Mouse (Mus musculus) kidney, postnatal 10 days (tissue): ENCODE measurements around the gene Abhd5.
A peak's percentile ranks its signal among the peaks of the same experiment; 100 is the strongest.
"Not testable (repeated sequence)": the region's sequence is repeated elsewhere in the genome, so short reads cannot be mapped to it uniquely, and the experiment has no call there.

ENCODE experiments used
- DNase-seq: peaks from one replicate; pipeline ENCODE4 v3.0.0; 2021; ENCODE audit warnings: mixed read lengths

Abhd5 gene

GRCm38 (mm10) chr9:122351303-122352024, at the start of gene Abhd5:
Gene Abhd5 (plus strand): TSS chr9:122351608.
- DNase-seq = peak; percentile 98

GRCm38 (mm10) chr9:122305302-122305701, 46.1 kb upstream of the Abhd5 start:
- no peak for DNase-seq

GRCm38 (mm10) chr9:122309013-122309980, 42.1 kb upstream of the Abhd5 start:
- peak; percentile 23 for DNase-seq

DNA sequence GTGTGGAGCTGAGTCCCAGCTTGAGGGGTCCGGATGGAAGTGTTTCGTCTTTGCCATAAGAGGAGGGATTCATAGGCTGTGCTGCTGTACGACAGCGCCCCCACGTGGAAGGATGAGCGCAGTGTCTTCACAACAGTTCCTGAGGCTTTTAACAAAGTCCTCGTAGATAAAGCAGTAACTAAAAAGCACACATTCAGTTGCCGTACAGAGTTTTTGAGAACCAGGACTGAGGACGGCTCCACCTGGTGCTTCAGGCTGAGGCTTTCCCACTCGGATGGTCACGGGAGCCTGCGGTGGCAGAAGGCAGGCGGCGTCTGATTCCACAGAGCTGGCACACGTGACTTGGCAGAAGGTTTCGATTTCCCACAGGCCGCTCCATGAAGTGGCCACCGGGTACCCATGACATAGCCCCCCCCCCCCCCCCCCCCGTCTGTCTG, 40.8 kb upstream of the Abhd5 start:
- DNase-seq = peak; percentile 90

DNA sequence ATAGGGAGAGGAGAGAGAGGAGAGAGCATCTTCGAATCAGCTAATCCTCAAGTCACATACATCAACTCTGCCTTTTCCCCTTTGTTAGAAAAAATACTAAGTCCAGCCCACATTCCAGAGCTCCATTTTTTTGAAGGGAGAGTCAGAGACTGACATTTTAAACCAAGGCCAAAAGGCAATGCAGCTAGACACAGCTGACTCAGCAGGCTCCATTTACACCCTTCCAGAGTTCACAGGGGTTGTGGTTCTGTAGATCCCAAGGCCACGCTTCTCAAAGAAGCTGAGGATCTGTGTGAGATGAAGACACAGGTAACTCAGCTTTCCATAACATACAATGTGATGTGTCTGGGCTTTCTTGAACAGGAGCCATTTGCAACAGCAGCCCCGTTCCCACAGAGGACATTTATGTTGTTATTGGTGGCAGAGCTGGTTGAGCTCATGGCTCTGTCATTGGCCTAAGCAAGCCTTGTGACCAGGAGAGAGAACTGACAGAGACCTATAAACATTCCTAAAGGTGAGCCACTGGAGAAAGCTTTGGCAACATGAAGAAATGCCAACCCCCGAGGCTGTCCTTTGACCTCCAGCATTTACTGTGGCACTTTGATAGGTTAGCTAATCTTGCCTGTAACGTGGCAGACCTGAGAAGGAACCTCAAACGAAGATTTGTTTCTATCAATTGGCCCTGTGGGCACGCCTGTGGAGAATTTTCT, 40.2 kb upstream of the Abhd5 start:
- DNase-seq = peak; percentile 55

DNA sequence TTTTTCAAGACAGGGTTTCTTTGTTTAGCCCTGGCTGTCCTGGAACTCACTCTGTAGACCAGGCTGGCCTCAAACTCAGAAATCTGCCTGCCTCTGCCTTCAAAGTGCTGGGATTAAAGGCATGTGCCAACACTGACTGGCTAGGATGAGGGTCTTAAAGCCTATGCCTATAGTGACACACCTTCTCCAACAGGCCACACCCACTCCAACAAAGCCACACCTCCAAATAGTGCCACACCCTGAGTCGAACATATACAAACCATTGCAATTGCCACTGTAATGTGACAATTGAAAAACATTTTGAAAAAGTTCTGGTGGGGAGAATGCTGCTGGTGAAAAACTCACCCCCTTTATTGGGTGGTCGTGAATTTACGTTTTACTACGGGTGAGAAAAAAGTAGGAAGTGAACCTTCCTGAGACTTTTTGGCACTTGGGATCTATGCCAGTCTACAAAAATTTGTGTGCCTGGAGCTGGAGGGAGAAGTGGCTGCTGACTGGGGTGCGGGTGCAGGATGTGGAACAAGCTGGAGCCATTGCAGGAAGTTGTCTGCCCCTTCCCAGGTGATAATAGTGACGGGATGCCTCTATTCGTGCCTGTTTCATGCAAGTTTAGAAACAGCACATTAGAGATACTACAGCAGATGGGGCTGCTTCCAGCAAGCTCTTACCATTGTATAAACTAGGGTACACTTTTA, 39.0 kb upstream of the Abhd5 start:
- no peak for DNase-seq

DNA sequence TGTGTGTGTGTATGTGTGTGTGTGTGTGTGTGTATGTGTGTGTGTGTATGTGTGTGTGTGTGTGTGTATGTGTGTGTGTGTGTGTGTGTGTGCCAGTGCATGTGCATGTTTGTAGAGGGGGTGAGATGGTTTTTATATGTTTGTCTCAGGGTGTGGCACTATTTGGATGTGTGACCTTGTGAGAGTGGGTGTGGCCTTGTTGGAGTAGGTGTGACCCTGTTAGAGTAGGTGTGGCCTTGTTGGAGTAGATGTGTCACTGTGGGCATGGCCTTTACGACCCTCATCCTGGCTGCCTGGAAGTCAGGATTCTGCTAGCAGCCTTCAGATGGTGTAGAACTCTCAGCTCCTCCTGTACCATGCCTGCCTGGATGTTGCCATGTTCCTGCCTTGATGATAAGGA, 38.3 kb upstream of the Abhd5 start:
- DNase-seq = not testable (repeated sequence)

- DNase-seq = no peak
Measured at GRCm38 (mm10) chr9:122314386-122314785, 37.0 kb upstream of the Abhd5 start.

GRCm38 (mm10) chr9:122314942-122315341, 36.5 kb upstream of the Abhd5 start:
- DNase-seq = no peak

- no peak for DNase-seq
Measured at GRCm38 (mm10) chr9:122315501-122315900, 35.9 kb upstream of the Abhd5 start.

DNA sequence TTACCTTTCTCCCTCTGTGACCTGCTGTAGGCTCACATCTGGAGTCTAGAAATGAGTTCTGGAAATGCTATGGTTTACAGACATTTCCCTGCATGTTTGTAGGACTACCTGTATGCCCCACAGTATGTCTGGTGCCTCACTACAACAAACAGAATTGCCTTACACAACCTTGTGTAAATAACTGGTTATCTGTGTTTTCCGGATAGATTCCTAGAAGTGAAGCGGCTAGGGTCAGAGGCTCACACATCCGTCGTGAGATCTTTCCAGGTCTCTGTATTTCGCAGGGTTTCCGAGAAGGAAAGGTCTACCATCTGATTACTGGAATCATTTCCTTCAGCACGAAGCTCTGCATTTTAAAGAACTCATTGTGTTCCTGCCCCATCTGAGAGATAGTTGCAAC, 34.8 kb upstream of the Abhd5 start:
- DNase-seq = no peak

DNA sequence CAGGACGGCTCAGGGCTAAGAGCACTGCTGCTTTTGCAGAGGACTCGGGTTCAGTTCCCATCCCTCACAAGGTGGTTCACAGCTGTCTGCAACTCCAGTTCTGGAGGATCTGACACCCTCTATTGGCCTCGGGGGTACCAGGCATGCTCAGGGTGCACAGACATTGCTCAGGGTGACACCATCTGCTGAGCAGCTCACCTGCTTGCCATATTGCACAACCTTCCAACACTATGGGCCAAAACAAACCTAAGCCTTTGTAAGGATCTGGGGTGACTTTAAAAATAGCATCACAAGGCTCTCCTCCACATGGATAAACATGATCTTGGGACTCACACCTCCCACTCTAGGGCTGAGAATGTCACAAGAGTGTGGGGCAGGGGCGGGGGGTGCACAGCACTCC, 30.8 kb upstream of the Abhd5 start:
- no peak for DNase-seq

GRCm38 (mm10) chr9:122322356-122322755, 29.1 kb upstream of the Abhd5 start:
- DNase-seq = no peak

- DNase-seq = no peak
Measured at GRCm38 (mm10) chr9:122325996-122326395, 25.4 kb upstream of the Abhd5 start.

- no peak for DNase-seq
Measured at GRCm38 (mm10) chr9:122328199-122328598, 23.2 kb upstream of the Abhd5 start.

- DNase-seq = no peak
Measured at GRCm38 (mm10) chr9:122336677-122337076, 14.7 kb upstream of the Abhd5 start.

DNA sequence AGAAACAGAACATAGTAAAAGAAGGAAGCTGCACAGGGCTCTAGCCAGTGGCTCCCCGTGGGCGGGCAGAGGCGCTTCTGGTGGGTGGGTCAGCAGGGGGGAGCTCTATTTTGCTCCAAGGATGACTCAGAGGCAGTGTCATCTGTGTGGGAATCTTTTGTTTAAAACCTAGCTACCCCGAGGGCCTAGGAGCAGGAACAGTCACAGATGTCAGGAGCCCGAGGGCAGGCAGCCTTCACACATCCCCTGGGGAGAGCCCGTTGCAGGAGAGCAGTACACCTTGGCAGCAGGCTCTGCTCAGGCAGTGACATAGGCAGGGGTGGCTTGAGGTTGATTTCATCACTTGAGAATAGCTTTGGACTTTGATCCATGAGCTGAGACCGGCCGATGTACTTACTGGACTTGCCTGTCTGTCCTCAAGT, 13.9 kb upstream of the Abhd5 start:
- no peak for DNase-seq

DNA sequence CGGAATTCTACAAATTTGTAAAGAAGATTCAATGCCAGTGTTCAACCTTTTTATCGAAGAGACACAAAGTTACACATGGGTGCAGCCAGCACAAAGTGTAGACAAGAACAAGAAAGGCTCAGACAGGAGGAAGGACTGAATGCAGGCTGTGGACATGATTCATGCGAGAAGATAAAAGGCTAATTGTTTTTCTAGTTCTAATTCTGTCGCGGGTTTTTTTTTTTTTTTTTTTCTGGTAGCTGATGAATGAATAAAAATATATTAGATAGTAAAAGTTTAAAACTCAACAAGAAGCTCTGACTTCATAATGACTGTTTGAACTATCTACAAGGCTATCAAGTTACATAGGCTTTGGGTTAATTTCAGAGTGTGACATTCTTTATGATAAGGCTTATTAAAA, 11.4 kb upstream of the Abhd5 start:
- DNase-seq = no peak

GRCm38 (mm10) chr9:122343399-122343798, 8.0 kb upstream of the Abhd5 start:
- no peak for DNase-seq

- DNase-seq = no peak
Measured at GRCm38 (mm10) chr9:122344560-122344959, 6.8 kb upstream of the Abhd5 start.

DNA sequence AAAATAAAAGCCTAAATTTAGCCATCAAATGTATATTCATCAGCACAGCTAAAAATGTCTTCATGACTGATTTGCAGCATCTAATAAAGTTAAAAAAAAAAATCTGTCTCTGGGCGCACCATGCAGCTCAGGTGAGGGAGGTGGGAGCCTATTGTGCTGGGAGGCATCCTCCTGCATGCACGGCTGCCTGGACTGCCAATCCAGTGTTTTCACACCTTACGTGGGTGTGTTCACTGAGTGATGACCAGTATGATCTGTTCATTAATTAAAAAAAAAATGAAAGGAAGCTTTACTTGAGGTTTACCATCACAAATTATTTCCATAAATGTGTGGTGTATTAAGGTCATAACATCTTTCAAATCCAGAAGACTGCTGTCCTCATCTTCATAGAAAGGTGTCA, 6.1 kb upstream of the Abhd5 start:
- no peak for DNase-seq

- DNase-seq = no peak
Measured at GRCm38 (mm10) chr9:122346059-122346458, 5.3 kb upstream of the Abhd5 start.

DNA sequence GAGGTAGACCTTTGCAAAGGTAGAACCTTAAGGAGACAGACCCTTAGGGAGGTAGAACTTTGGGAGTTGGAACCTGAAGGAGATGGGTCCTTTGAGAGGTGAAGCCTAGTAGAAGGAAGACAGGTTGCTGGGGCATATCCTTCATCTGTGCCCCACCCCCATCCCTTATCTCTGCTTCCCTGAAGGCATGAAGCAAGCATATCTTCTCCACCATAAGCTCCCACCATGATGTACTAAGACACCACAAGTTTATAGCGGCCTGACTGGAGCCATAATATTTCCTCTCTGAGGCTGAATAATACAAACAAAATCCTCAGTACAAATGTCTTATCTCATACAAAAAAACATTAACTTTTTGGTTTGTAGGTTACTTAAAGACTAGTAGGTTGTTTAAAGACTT, 3.5 kb upstream of the Abhd5 start:
- no peak for DNase-seq
